Mouse (Mus musculus) liver, embryonic 14.5 days (tissue): ENCODE measurements at regions not wholly inside any gene's neighbourhood (a gene's known extent, or its start where the extent isn't known, plus 50 kb on each side); places are given as distances from the start of the nearest gene placed in this dataset.

Experiments
- CTCF ChIP-seq: IDR thresholded peaks from 2 replicates; pipeline ENCODE4 v1.5.1; 2016; ENCODE audit warnings: antibody characterized with exemption, low read depth, control low read depth
- EP300 ChIP-seq: IDR thresholded peaks from 2 replicates; pipeline ENCODE4 v1.6.1; 2016; ENCODE audit warnings: antibody characterized with exemption, low read depth

- TF ChIP-seq EP300: no peak
- TF ChIP-seq CTCF: no peak
Observed at GRCm38 (mm10) chr2:74202776-74203175, 291.6 kb upstream of the Atp5g3 start.
